Mouse (Mus musculus) left cerebral cortex, adult 2 months (tissue): ENCODE data around the gene Ube2j1. TPM values are rescaled to one million over a fixed set of nuclear protein-coding genes. Genes with fewer than 3 reads are reported as not detected.
A peak's percentile ranks its signal among the peaks of the same experiment; 100 is the strongest.
"Not testable (repeated sequence)": the region's sequence is repeated elsewhere in the genome, so short reads cannot be mapped to it uniquely, and the experiment has no call there.

Experiments
- DNase-seq, 2 experiments: peaks; one replicate each; pipeline ENCODE4 v3.0.0; 2021 to 2022; ENCODE audit warnings: low spot score in 2 of 2, mixed read lengths in 1 of 2; ENCODE audit errors: extremely low spot score in 1 of 2
- H3K27ac ChIP-seq: fragments of 200-600 bp; 2 replicates; pipeline ENCODE4 v1.8.1; 2022
- H3K4me3 ChIP-seq: fragments of 200-600 bp; 2 replicates; pipeline ENCODE4 v1.8.1; 2022
- CTCF ChIP-seq: fragments of 200-600 bp; IDR thresholded peaks from 2 replicates; pipeline ENCODE4 v1.8.1; 2022; ENCODE audit warnings: antibody characterized with exemption, mild to moderate bottlenecking, moderate library complexity
- intact Hi-C: fragments of 180-260 bp; cut with DNase I; formaldehyde crosslinking; loops from one replicate; pipeline ENCODE4 v1.15.1; 2025
- total RNA-seq, 2 experiments: library from RNA; stranded (reverse); gene quantifications; 2 replicates each; pipeline ENCODE4 v1.2.3; 2021

Gene Ube2j1
- total RNA-seq, 2 experiments from 2014 or later = 99.7 to 105 TPM

DNA sequence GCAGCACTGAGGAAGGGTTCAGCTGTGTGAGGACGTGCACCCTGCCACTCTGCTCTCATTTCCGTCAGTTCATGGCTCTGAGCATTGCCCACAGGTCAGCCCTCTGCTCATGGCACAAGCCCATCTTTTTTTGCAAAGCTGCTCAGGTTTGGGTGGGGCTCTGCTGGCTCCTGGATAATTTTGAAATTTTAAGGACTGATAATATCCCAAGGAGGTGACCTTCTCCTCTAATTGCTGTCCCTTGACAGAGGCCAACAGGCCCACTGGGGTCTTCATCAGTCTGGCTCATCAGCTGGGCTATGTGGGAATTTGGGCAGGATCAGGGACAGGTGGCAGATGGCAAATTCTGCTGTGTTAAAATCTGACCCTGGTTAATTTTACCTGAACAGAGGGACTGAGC, 41.9 kb upstream of the Ube2j1 start:
- intact Hi-C loops = no loop called here
- TF ChIP-seq CTCF = no peak
- Histone ChIP-seq H3K27ac (no peak overlapping the region), H3K4me3 (no peak overlapping the region)
- no peak for DNase-seq

DNA sequence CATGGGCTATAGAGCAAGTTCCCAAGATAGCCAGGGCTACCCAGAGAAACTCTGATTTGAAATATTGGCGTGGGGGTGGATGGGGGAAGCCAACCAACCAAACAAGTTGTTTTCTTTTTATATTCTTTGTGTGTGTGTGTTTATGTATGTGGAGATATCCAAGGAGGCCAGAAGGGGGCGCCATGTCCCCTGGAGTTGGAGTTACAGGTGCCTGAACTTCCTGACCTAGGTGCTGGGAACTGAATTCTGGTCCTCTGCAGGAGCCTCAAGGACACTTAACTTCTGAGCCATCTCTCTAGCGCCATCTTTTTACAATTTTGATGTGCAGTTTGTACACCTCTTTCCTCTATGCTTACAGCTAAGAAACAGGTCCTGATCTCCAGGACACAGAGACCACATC, 37.0 kb upstream of the Ube2j1 start:
- Histone ChIP-seq H3K4me3 (no peak overlapping the region), H3K27ac (no peak overlapping the region)
- no peak; the same call in 1 of the 2 replicates for TF ChIP-seq CTCF
- intact Hi-C loops = no loop called here
- no peak for DNase-seq

DNA sequence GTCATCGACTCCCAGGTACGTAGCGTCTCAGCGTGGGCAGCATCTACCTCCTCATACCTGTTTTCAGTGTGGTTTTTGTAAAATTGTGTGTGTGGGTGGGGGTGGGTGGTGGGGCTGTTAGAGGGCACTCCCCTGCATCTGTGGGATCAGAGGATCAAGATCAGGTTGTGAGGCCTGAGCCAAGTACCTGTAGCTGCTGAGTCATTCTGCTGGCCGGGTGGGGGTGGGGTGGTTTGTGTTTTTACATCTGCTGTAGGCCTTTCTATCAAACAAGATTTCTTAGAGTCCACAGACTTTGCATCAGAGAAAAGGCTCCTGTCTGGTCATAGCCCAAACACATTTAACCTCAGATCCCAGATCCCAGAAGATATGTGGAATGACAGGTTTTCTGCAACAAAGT, 35.1 kb upstream of the Ube2j1 start:
- TF ChIP-seq CTCF = no peak
- H3K4me3 ChIP-seq = no peak overlapping the region
- intact Hi-C loops = no loop called here
- no peak overlapping the region for H3K27ac ChIP-seq
- no peak for DNase-seq

DNA sequence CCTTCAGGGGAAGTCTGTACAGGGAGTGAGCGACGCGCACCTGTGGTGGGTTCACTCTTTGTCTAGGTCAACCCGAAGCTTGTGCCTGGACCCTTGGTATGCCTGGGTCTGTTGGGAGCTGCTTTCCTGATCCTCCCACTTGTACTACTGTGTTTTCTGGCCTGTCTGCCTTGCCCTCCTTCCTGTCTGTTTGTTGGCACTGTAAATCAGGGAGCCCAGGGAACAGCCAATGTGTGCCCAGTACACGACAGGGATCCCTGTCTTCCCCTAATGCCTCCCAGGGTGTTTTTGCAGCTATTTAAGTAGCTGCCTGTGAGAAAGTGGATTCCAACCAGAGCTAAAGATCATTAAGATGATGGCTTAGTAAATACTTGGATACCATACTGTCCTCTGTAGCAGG, 33.6 kb upstream of the Ube2j1 start:
- no peak for DNase-seq
- Histone ChIP-seq H3K27ac (no peak overlapping the region), H3K4me3 (no peak overlapping the region)
- intact Hi-C loops = no loop called here
- no peak for TF ChIP-seq CTCF

DNA sequence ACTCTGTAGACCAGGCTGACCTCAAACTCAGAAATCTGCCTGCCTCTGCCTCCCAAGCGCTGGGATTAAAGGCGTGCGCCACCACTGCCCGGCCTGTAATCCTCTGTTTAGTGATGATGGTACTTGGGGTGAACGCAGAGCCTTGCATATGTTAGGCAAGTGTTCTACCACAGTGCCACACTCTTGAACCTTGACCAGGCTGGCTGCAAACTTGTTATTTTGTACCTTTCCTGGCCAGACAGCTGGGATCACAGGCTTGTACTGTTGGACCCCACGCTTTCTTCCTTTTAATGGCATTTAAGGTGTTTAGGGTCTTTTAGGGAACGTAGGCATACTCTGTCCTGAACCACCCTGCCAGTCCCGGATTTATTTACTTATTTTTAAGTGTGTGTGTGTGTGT, 32.2 kb upstream of the Ube2j1 start:
- intact Hi-C loops = no loop called here
- no peak for DNase-seq
- Histone ChIP-seq H3K27ac (no peak overlapping the region), H3K4me3 (no peak overlapping the region)
- no peak for TF ChIP-seq CTCF

DNA sequence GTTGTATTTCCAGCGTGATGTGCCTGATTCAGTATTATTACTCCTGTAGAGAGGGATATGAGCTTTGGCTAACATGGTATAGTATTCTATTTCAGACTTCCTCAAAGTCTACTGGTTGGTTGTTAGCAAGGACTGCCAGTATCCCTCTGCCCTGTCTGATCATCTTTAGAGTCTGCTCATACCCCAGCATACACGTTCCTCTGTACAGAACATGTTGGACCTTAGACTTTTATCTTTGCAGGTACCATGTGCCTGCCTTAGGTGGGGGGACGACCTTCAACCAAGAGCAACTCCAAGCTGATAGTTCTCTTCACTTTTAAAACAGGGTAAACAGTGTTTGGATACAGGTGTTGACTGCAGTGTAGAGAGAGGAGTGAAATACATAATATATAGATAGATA, 29.1 kb upstream of the Ube2j1 start:
- no peak for DNase-seq
- H3K4me3 ChIP-seq = no peak overlapping the region
- intact Hi-C loops = no loop called here
- TF ChIP-seq CTCF = no peak
- H3K27ac ChIP-seq = no peak overlapping the region

DNA sequence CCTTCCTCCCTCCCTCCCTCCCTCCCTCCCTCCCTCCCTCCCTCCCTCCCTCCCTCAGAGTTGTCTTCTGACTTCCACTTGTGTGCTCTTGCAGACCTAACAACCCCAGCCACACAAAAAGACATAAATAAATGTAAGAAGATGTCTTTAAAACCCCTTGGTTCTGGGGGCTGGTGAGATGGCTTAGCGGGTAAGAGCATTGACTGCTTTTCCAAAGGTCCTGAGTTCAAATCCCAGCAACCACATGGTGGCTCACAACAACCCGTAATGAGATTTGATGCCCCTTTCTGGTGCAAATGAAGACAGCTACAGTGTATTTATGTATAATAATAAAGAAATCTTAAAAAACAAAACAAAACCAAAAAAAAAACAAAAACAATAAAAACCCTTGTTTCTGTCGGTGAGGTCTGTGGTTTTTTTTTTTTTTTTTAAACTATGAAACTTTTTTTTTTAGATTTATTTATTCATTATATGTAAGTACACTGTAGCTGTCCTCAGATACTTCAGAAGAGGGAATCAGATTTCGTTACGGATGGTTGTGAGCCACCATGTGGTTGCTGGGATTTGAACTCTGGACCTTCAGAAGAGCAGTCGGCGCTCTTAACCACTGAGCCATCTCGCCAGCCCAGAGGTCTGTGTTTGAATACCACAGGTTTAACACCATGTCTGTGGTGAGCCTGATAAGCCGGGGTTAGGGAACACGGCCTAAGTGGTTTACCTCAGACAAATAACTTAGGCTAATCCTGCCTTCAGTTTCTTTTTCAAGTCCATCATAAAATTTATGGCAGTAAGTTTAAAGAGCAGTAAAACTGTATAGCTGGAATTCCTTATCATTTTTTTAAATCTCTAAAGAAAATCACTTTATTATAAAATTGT, 25.4 kb upstream of the Ube2j1 start:
- H3K27ac ChIP-seq, DNase-seq, intact Hi-C loops, H3K4me3 ChIP-seq: not testable (repeated sequence)

DNA sequence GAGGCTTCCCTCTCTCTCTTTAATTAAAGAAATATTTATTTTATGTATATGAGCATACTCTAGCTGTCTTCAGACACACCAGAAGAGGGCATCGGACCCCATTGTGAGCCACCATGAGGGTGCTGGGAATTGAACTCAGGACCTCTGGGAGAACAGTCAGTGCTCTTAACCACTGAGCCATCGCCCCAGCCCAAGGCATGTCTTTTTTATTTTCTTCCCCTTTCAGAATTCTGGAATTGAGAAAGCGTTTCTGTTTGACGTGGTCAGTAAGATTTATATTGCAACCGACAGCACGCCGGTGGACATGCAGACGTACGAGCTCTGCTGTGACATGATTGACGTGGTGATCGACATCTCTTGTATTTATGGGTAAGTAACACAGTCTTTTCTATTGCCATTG, 24.4 kb upstream of the Ube2j1 start:
- no peak overlapping the region for H3K27ac ChIP-seq
- intact Hi-C loops = no loop called here
- TF ChIP-seq CTCF = no peak
- no peak overlapping the region for H3K4me3 ChIP-seq
- no peak for DNase-seq

DNA sequence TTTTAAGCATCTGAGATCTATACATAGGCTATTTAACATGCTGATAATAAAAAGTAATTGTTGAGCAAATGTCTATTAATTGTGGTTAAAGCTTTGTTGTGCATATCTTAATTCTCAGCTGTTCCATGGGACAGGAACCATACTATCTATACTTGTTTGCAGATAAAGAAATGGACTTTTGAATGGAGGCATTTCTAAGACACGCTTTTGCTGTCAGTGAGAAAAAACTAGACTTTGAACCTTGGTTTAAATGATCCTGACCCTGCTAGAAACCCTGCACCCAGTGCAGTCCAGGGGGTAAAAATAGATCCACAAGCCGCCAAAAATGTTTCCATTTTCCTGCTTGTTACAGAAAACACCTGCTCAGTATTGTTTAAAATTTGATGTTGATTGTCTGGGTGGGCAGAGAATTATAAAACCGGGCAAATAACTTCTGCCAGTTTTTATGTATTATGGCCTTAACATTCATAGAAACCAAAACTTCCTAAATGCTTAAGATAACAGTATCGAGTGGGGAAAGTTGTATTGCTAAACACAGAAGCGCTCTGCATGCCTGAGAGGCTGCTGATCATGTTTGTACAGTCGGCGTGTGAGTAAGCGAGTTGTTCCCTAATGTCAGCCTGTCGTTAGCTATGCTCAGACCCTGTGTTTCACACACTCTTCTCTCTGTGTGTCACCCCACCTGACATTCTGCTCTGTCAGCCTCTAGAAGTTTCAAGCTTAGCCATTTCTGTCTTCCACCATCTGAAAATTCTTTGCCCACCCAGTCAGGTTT, 23.6 kb upstream of the Ube2j1 start:
- intact Hi-C loops = no loop called here
- no peak overlapping the region for H3K27ac ChIP-seq
- DNase-seq = no peak

DNA sequence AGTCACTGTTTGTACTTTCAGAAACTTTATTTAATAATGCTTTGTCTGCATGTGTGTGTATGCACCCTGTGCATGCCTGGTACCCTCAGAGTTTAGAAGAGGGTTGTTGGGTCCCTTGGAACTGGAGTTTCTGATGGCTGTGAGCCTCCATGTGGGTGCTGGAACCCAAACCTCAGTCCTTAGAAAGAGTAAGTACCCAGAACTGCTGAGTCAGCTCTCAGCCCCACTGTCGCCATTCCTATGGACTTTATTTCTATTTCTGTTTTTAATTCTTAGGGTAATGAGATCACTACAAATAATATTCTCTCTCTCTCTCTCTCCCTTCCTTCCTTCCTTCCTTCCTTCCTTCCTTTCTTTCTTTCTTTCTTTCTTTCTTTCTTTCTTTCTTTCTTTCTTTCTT, 21.1 kb upstream of the Ube2j1 start:
- no peak for DNase-seq
- H3K27ac ChIP-seq = no peak overlapping the region
- TF ChIP-seq CTCF = no peak
- intact Hi-C loops = loop anchor here (10.0 kb wide), 1 partner anchor 235 kb away; no protein-coding TSS in a partner anchor
- H3K4me3 ChIP-seq = no peak overlapping the region

More for the DNA sequence above, 23.6 kb upstream of the Ube2j1 start:
- TF ChIP-seq CTCF = no peak
- H3K4me3 ChIP-seq = no peak overlapping the region

DNA sequence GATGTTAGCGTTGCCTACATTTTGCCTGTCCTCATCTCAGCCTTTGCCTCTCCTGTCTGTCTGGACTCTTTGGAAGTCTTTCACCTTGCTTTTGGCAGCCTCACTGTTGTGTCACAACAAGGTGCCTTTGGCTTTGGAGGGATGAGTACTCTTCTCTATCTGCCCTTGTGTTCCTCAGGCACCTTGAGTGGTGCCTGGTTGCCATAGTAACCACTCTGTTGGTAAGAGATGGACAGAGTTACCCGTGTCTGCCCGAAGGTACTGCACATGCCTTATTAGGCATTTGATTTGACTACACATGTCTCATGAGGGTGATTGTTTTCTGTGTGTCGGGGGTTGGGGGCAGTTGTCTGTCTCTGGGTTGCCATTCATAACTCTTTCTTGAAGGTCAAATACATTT, 18.7 kb upstream of the Ube2j1 start:
- intact Hi-C loops = loop anchor here (10.0 kb wide), 1 partner anchor 238 kb away; no protein-coding TSS in a partner anchor
- no peak overlapping the region for H3K4me3 ChIP-seq
- no peak overlapping the region for H3K27ac ChIP-seq
- no peak for DNase-seq
- TF ChIP-seq CTCF = no peak

DNA sequence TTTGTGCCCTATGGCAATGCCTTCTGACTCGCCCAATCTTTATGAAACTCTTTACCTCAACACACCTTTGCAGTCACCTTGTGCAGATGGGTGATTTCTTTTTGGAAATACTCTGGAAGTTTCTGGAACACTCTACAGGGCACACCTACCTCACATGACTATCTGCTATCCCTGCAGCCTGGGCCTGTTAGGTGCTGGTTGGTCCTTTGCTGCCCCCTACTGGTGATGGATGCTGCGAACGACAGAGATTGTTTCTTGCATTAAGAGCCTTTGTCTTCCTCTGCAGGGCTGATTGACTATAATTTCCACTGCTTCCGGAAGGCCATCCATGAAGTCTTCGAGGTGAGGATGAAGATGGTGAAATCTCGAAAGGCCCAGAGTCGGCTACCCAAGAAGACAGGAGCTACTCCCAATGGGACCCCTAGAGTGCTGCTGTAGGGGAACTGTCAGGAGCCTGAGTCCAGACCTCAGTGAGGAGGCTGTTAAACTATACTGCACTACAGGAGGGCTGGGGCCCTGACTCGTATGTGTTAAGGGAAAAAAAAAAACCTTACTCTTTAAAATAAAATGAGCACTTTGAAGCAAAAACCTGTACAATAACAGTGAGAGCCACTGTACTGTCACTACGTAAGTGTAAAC, 12.7 kb upstream of the Ube2j1 start:
- no peak overlapping the region for H3K4me3 ChIP-seq
- intact Hi-C loops = loop anchor here (5.0 to 10.0 kb wide), 2 partner anchors 244 to 271 kb away; no protein-coding TSS in a partner anchor
- peak; percentile 94 for TF ChIP-seq CTCF
- DNase-seq = peak; percentile 86 to 87
- H3K27ac ChIP-seq = no peak overlapping the region
